Mouse (Mus musculus): ENCODE data around the gene 4933430I17Rik.

- no peak for TF ChIP-seq CTCF (IDR thresholded peaks at IDR 0.05; ENCODE audit: extremely low read depth, insufficient read length, insufficient replicate concordance, low read depth, low read length)
- no peak for TF ChIP-seq POLR2A (IDR thresholded peaks at IDR 0.05; ENCODE audit: low read depth, low read length)
These were observed 47.5 kb upstream of the 4933430I17Rik start for GRCm38 (mm10) chr4:62477542-62478244.
